Mouse (Mus musculus): ENCODE data around the gene Haao.

- TF ChIP-seq MAFK (IDR thresholded peaks at IDR 0.05; ENCODE audit: insufficient read depth, low read depth, low read length) (no peak), CHD2 (IDR thresholded peaks at IDR 0.05; ENCODE audit: low read depth, low read length) (no peak)
These were observed 719 bp upstream of the Haao start for GRCm38 (mm10) chr17:83848482-83848881.
